Mouse (Mus musculus) ES-E14 (cell line): ENCODE results near the gene Timp4. TPM values are rescaled to one million over a fixed set of nuclear protein-coding genes. Genes with fewer than 3 reads are reported as not detected.
A peak's percentile ranks its signal among the peaks of the same experiment; 100 is the strongest.

Experiments
- DNase-seq: peaks from one replicate; pipeline ENCODE4 v3.0.0-alpha.2; 2013; ENCODE audit warnings: low read depth, low spot score
- H3K27ac ChIP-seq: 2 replicates; pipeline ENCODE4 v1.5.1; 2012; ENCODE audit warnings: low read depth, mild to moderate bottlenecking, low read length, moderate library complexity, mixed read lengths; ENCODE audit not compliant: poor library complexity, insufficient read depth, severe bottlenecking
- H3K36me3 ChIP-seq: 2 replicates; pipeline ENCODE4 v1.6.1; 2012; ENCODE audit warnings: mild to moderate bottlenecking, low read length, moderate library complexity, mixed read lengths; ENCODE audit not compliant: control insufficient read depth, poor library complexity, insufficient read depth, severe bottlenecking
- H3K4me1 ChIP-seq, 2 experiments: fragments of 150-350 bp in 1 of 2; sonication (generic) in 1 of 2; 2 replicates each; pipeline ENCODE4 v1.6.1; 2012; ENCODE audit warnings: low read length in 2 of 2, mild to moderate bottlenecking in 1 of 2, mixed read lengths in 1 of 2; ENCODE audit not compliant: control insufficient read depth in 2 of 2, insufficient read depth in 2 of 2, poor library complexity in 1 of 2
- H3K4me3 ChIP-seq, 2 experiments: fragments of 150-350 bp in 1 of 2; sonication (generic) in 1 of 2; 2 replicates each; pipeline ENCODE4 v1.5.1; 2012; ENCODE audit warnings: low read length in 2 of 2, low read depth in 1 of 2, mild to moderate bottlenecking in 1 of 2, mixed read lengths in 1 of 2; ENCODE audit not compliant: insufficient read depth in 1 of 2, poor library complexity in 1 of 2, severe bottlenecking in 1 of 2
- H3K9ac ChIP-seq: 2 replicates; pipeline ENCODE4 v1.6.1; 2012; ENCODE audit warnings: low read depth, mild to moderate bottlenecking, low read length, mixed read lengths; ENCODE audit not compliant: poor library complexity, insufficient read depth, severe bottlenecking
- H3K9me3 ChIP-seq: fragments of 150-350 bp; sonication (generic); 2 replicates; pipeline ENCODE4 v1.6.1; 2012; ENCODE audit warnings: low read depth, mild to moderate bottlenecking, low read length; ENCODE audit not compliant: control insufficient read depth, insufficient read depth
- CHD2 ChIP-seq: IDR thresholded peaks from 2 replicates; pipeline ENCODE4 v1.6.1; 2014; ENCODE audit warnings: mild to moderate bottlenecking, low read depth, low read length, inconsistent platforms
- HCFC1 ChIP-seq: IDR thresholded peaks from 2 replicates; pipeline ENCODE4 v1.6.1; 2012; ENCODE audit warnings: low read length, inconsistent platforms, borderline replicate concordance; ENCODE audit not compliant: insufficient read depth
- MAFK ChIP-seq: IDR thresholded peaks from 2 replicates; pipeline ENCODE4 v1.6.1; 2014; ENCODE audit warnings: mild to moderate bottlenecking, low read depth, low read length, inconsistent platforms; ENCODE audit not compliant: insufficient read depth
- ZC3H11A ChIP-seq: IDR thresholded peaks from 2 replicates; pipeline ENCODE4 v1.6.1; 2012; ENCODE audit warnings: low read depth, mild to moderate bottlenecking, inconsistent platforms, low read length, borderline replicate concordance
- ZNF384 ChIP-seq: IDR thresholded peaks from 2 replicates; pipeline ENCODE4 v1.6.1; 2012; ENCODE audit warnings: low read depth, low read length, inconsistent platforms
- in situ Hi-C, 2 experiments: fragments of 600-800 bp; cut with MboI; formaldehyde crosslinking; loops; one replicate each; pipeline ENCODE4 v1.15.1; 2025; ENCODE audit warnings: low sequenced_read_pairs in 2 of 2, inconsistent platforms in 1 of 2; ENCODE audit not compliant: unreplicated experiment in 2 of 2
- total RNA-seq: library from RNA; depleted of rRNA; stranded (reverse); fragments of 300-350 nt; gene quantifications from 2 replicates; pipeline ENCODE4 v1.2.3, GENCODE M21; 2012

Timp4 gene
- total RNA-seq, 1 experiment: 1.0 TPM

DNA sequence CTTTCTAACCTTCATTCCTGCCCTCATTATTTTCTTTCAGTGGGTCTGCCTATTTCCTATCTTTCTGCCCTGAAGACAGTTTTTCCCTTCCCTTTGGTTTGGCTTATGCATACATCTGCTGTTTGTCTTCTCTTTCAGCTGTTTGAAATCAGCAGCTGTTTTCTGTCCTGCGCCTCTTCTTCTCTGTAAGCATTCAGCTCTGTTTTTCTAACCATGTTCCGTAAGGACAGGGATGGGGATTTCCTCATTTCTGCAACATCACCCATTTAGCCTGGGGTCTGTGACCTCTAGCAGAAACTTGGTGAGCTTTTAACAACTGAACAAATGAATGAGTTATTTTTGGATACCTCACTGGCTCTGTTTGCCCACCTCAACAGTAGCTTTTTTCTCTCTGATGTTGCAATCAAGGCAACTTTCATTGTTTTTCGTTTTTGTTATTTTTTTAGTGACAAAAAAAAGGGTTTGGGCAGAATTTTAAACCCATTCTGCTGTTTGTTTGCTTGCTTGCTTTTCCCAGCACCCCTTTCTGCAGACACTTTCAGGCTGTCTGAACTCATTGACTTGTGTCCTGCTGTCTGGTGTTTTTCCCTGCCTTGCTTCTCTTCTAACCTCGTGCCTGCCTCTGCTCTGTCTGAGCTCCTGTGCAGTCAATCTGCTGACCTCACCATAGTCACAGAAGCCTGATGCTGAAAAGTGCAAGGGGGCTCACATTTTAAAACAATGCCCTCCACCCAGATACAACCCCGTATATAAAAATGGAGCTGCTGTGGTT is 39.7 kb downstream of the Timp4 start:
- H3K4me3 ChIP-seq: no peak overlapping the region
- DNase-seq: no peak
- no peaks in the 10 kb centered on the region for H3K36me3 ChIP-seq
- H3K27ac ChIP-seq: no peak overlapping the region
- no peaks in the 10 kb centered on the region for H3K9me3 ChIP-seq
- no peak for TF ChIP-seq MAFK
- no peak for TF ChIP-seq ZC3H11A
- no peak for TF ChIP-seq ZNF384
- no peak for TF ChIP-seq HCFC1
- TF ChIP-seq CHD2: no peak
- H3K4me1 ChIP-seq: no peaks in the 10 kb centered on the region
- in situ Hi-C loops: no loop called here
- no peak overlapping the region for H3K9ac ChIP-seq

- no peaks in the 10 kb centered on the region for H3K36me3 ChIP-seq
- no peak overlapping the region for H3K9ac ChIP-seq
- no peak overlapping the region for H3K27ac ChIP-seq
- no peak overlapping the region for H3K4me3 ChIP-seq
- H3K4me1 ChIP-seq: no peaks in the 10 kb centered on the region
- in situ Hi-C loops: no loop called here
- TF ChIP-seq ZNF384: no peak
- TF ChIP-seq MAFK: no peak
- TF ChIP-seq ZC3H11A: no peak
- TF ChIP-seq CHD2: no peak
- TF ChIP-seq HCFC1: no peak
- H3K9me3 ChIP-seq: no peaks in the 10 kb centered on the region
- no peak for DNase-seq
These were observed 41.2 kb downstream of the Timp4 start for GRCm38 (mm10) chr6:115210820-115211219.

DNA sequence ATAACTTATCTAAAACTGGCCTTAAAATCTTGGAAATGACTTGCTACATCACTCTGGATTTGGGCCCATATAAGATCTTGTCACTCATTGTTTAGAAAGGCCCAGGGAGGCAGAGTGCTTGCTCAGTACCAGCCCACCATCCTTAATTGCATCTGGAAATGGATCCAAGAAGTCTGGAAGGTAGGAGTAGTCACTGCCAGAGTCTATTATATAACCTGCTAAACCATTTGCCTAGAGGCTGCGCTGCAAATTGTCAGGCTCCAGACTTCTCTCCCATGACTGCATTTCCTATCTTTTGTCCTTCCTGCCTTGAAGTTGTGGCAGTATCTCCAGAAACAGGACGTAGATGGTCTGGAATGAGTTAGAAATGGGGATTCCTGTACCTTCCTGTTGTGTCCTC is 41.8 kb downstream of the Timp4 start:
- TF ChIP-seq ZC3H11A (no peak), CHD2 (no peak), ZNF384 (no peak), MAFK (no peak), HCFC1 (no peak)

DNA sequence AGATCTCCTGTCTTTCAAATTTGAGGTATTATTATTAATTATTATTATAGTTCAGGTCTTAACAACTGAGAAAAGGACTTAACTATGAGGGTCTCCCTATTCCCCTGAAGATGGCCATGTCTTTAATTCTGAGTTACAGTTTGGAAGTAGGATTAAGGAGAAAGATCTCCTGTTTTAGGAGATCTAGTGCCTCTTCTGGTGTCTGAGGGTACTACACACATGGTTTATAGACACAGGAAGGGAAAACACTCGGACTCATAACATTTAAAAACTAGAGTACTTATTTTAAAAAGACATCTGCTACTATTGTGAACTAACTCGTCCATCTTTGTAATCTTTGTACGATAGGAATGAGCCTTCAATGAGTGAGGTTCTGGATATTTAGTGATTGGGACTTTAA is 49.0 kb downstream of the Timp4 start:
- no peak overlapping the region for H3K9ac ChIP-seq
- peak; percentile 28 for DNase-seq
- in situ Hi-C loops: no loop called here
- H3K4me1 ChIP-seq: no peaks in the 10 kb centered on the region
- no peaks in the 10 kb centered on the region for H3K9me3 ChIP-seq
- TF ChIP-seq ZNF384: no peak
- TF ChIP-seq ZC3H11A: no peak
- TF ChIP-seq HCFC1: no peak
- TF ChIP-seq CHD2: no peak
- TF ChIP-seq MAFK: no peak
- H3K27ac ChIP-seq: no peak overlapping the region
- H3K4me3 ChIP-seq: no peak overlapping the region
- H3K36me3 ChIP-seq: no peaks in the 10 kb centered on the region

More for the DNA sequence above, 41.8 kb downstream of the Timp4 start:
- DNase-seq: no peak
- H3K4me1 ChIP-seq: no peaks in the 10 kb centered on the region
- H3K27ac ChIP-seq: no peak overlapping the region
- H3K4me3 ChIP-seq: no peak overlapping the region
- no peaks in the 10 kb centered on the region for H3K36me3 ChIP-seq
- no peaks in the 10 kb centered on the region for H3K9me3 ChIP-seq
- in situ Hi-C loops: no loop called here
- no peak overlapping the region for H3K9ac ChIP-seq
